Mouse (Mus musculus): ENCODE measurements around the gene Cdca7l. TPM values are rescaled to one million over a fixed set of nuclear protein-coding genes. Genes with fewer than 3 reads are reported as not detected.
A peak's percentile ranks its signal among the peaks of the same experiment; 100 is the strongest.

The Cdca7l gene
- polyA plus RNA-seq, 1 experiment from 2014 or later = 41.5 TPM

- Histone ChIP-seq H3K4me2 (no peak overlapping the region), H3K9me3 (no peaks in the 10 kb centered on the region), H3K4me1 (peaks cover under 1% of the 10 kb centered on the region; the same call in 1 of the 2 replicates), H3K4me3 (no peak overlapping the region), H3K36me3 (no peaks in the 10 kb centered on the region), H3K9ac (no peak overlapping the region), H3K27me3 (no peaks in the 10 kb centered on the region), H3K27ac (no peak overlapping the region)
- WGBS = 71% methylated on average over 1 of the region's 1 CpGs
- ATAC-seq (ENCODE audit: insufficient number of reproducible peaks, low FRiP score, low TSS enrichment, low read depth) = no peak
Measured at GRCm38 (mm10) chr12:117783426-117783825, 20.7 kb upstream of the Cdca7l start.

GRCm38 (mm10) chr12:117786621-117787020 is 17.5 kb upstream of the Cdca7l start:
- Histone ChIP-seq H3K4me3 (no peak overlapping the region), H3K4me1 (peaks cover 4% of the 10 kb centered on the region; the same call in 1 of the 2 replicates), H3K27me3 (no peaks in the 10 kb centered on the region), H3K9me3 (no peaks in the 10 kb centered on the region), H3K27ac (no peak overlapping the region), H3K9ac (no peak overlapping the region), H3K4me2 (no peak overlapping the region), H3K36me3 (no peaks in the 10 kb centered on the region)
- no peak for ATAC-seq (ENCODE audit: insufficient number of reproducible peaks, low FRiP score, low TSS enrichment, low read depth)
- 40% methylated on average over 6 of the region's 6 CpGs for WGBS

- WGBS = 13% methylated on average over 24 of the region's 24 CpGs
- no peak; the same call in 1 of the 2 replicates for ATAC-seq (ENCODE audit: insufficient number of reproducible peaks, low FRiP score, low TSS enrichment, low read depth)
- H3K4me1 ChIP-seq = peaks cover 4% of the 10 kb centered on the region; the same call in 1 of the 2 replicates
- no peaks in the 10 kb centered on the region for H3K27me3 ChIP-seq
- H3K27ac ChIP-seq = no peak overlapping the region
- H3K36me3 ChIP-seq = no peaks in the 10 kb centered on the region
- H3K9me3 ChIP-seq = no peaks in the 10 kb centered on the region
- H3K4me2 ChIP-seq = peak overlapping the region; percentile 53
- no peak overlapping the region for H3K9ac ChIP-seq
- peak overlapping the region; percentile 25 for H3K4me3 ChIP-seq
Measured at GRCm38 (mm10) chr12:117788513-117789011, 15.5 kb upstream of the Cdca7l start.

- no peaks in the 10 kb centered on the region for H3K27me3 ChIP-seq
- peak overlapping the region; percentile 53; the same call in 1 of the 2 replicates for H3K4me2 ChIP-seq
- no peaks in the 10 kb centered on the region for H3K36me3 ChIP-seq
- H3K4me3 ChIP-seq = no peak overlapping the region
- no peak overlapping the region for H3K27ac ChIP-seq
- H3K9ac ChIP-seq = no peak overlapping the region
- no peak for ATAC-seq (ENCODE audit: insufficient number of reproducible peaks, low FRiP score, low TSS enrichment, low read depth)
- H3K4me1 ChIP-seq = peaks cover 4% of the 10 kb centered on the region; the same call in 1 of the 2 replicates
- 28% methylated on average over 7 of the region's 7 CpGs for WGBS
- no peaks in the 10 kb centered on the region for H3K9me3 ChIP-seq
Measured at GRCm38 (mm10) chr12:117789017-117789416, 15.1 kb upstream of the Cdca7l start.

GRCm38 (mm10) chr12:117795303-117795702 is 8.8 kb upstream of the Cdca7l start:
- Histone ChIP-seq H3K4me3 (no peak overlapping the region), H3K9ac (no peak overlapping the region), H3K27ac (no peak overlapping the region), H3K4me2 (no peak overlapping the region), H3K27me3 (no peaks in the 10 kb centered on the region), H3K4me1 (no peaks in the 10 kb centered on the region), H3K36me3 (no peaks in the 10 kb centered on the region), H3K9me3 (no peaks in the 10 kb centered on the region)
- no peak for ATAC-seq (ENCODE audit: insufficient number of reproducible peaks, low FRiP score, low TSS enrichment, low read depth)
- WGBS = 78% methylated on average over 4 of the region's 4 CpGs

GRCm38 (mm10) chr12:117805576-117805975 is 1.5 kb downstream of the Cdca7l start:
- Histone ChIP-seq H3K4me2 (no peak overlapping the region), H3K27me3 (peaks cover 5% of the 10 kb centered on the region; the same call in 1 of the 2 replicates), H3K4me1 (peaks cover 13% of the 10 kb centered on the region; the same call in 1 of the 2 replicates), H3K4me3 (no peak overlapping the region), H3K9me3 (no peaks in the 10 kb centered on the region), H3K27ac (no peak overlapping the region), H3K9ac (no peak overlapping the region), H3K36me3 (no peaks in the 10 kb centered on the region)
- ATAC-seq (ENCODE audit: insufficient number of reproducible peaks, low FRiP score, low TSS enrichment, low read depth) = no peak
- WGBS = 66% methylated on average over 4 of the region's 4 CpGs

GRCm38 (mm10) chr12:117806007-117806451 is 1.9 kb downstream of the Cdca7l start:
- no peak for ATAC-seq (ENCODE audit: insufficient number of reproducible peaks, low FRiP score, low TSS enrichment, low read depth)
- no peak overlapping the region for H3K9ac ChIP-seq

GRCm38 (mm10) chr12:117806470-117806869 is 2.4 kb downstream of the Cdca7l start:
- Histone ChIP-seq H3K36me3 (no peaks in the 10 kb centered on the region), H3K4me3 (no peak overlapping the region), H3K4me1 (peaks cover 13% of the 10 kb centered on the region; the same call in 1 of the 2 replicates), H3K4me2 (no peak overlapping the region), H3K27me3 (peaks cover 5% of the 10 kb centered on the region; the same call in 1 of the 2 replicates), H3K9ac (no peak overlapping the region), H3K9me3 (no peaks in the 10 kb centered on the region), H3K27ac (no peak overlapping the region)
- WGBS = 77% methylated on average over 4 of the region's 4 CpGs
- ATAC-seq (ENCODE audit: insufficient number of reproducible peaks, low FRiP score, low TSS enrichment, low read depth) = no peak

More at GRCm38 (mm10) chr12:117806007-117806451, 1.9 kb downstream of the Cdca7l start:
- no peaks in the 10 kb centered on the region for H3K36me3 ChIP-seq
- H3K27ac ChIP-seq = no peak overlapping the region
- WGBS = 23% methylated on average over 12 of the region's 12 CpGs
- peaks cover 13% of the 10 kb centered on the region; the same call in 1 of the 2 replicates for H3K4me1 ChIP-seq
- H3K4me2 ChIP-seq = no peak overlapping the region
- no peaks in the 10 kb centered on the region for H3K9me3 ChIP-seq
- no peak overlapping the region for H3K4me3 ChIP-seq
- peaks cover 5% of the 10 kb centered on the region; the same call in 1 of the 2 replicates for H3K27me3 ChIP-seq

- Histone ChIP-seq H3K9ac (no peak overlapping the region), H3K4me2 (no peak overlapping the region), H3K4me1 (peaks cover 13% of the 10 kb centered on the region; the same call in 1 of the 2 replicates), H3K9me3 (no peaks in the 10 kb centered on the region), H3K4me3 (no peak overlapping the region), H3K27ac (no peak overlapping the region), H3K27me3 (peaks cover 5% of the 10 kb centered on the region; the same call in 1 of the 2 replicates), H3K36me3 (no peaks in the 10 kb centered on the region)
- ATAC-seq (ENCODE audit: insufficient number of reproducible peaks, low FRiP score, low TSS enrichment, low read depth) = no peak
- 29% methylated on average over 12 of the region's 12 CpGs for WGBS
Measured at GRCm38 (mm10) chr12:117807637-117808036, 3.5 kb downstream of the Cdca7l start.

- Histone ChIP-seq H3K4me3 (no peak overlapping the region), H3K36me3 (no peaks in the 10 kb centered on the region), H3K27ac (no peak overlapping the region), H3K9me3 (no peaks in the 10 kb centered on the region), H3K4me2 (peak overlapping the region; percentile 36), H3K9ac (no peak overlapping the region), H3K27me3 (peaks cover 5% of the 10 kb centered on the region; the same call in 1 of the 2 replicates), H3K4me1 (peaks cover 13% of the 10 kb centered on the region; the same call in 1 of the 2 replicates)
- WGBS = 35% methylated on average over 17 of the region's 17 CpGs
- no peak for ATAC-seq (ENCODE audit: insufficient number of reproducible peaks, low FRiP score, low TSS enrichment, low read depth)
Measured at GRCm38 (mm10) chr12:117808355-117809326, 4.6 kb downstream of the Cdca7l start.

GRCm38 (mm10) chr12:117809327-117810017 is 5.4 kb downstream of the Cdca7l start:
- Histone ChIP-seq H3K4me3 (no peak overlapping the region), H3K9me3 (no peaks in the 10 kb centered on the region), H3K27me3 (peaks cover 5% of the 10 kb centered on the region; the same call in 1 of the 2 replicates), H3K36me3 (no peaks in the 10 kb centered on the region), H3K27ac (no peak overlapping the region), H3K4me2 (no peak overlapping the region), H3K9ac (no peak overlapping the region), H3K4me1 (peaks cover 13% of the 10 kb centered on the region; the same call in 1 of the 2 replicates)
- no peak for ATAC-seq (ENCODE audit: insufficient number of reproducible peaks, low FRiP score, low TSS enrichment, low read depth)
- 60% methylated on average over 10 of the region's 10 CpGs for WGBS
